Mouse (Mus musculus): ENCODE results near the gene St7. TPM values are rescaled to one million over a fixed set of nuclear protein-coding genes. Genes with fewer than 3 reads are reported as not detected.

Gene St7
- polyA plus RNA-seq, 1 experiment from 2014 or later, result 25.0 TPM

GRCm38 (mm10) chr6:17876670-17877179 is 184.0 kb downstream of the St7 start:
- Histone ChIP-seq H3K27me3 (replicated peaks; ENCODE audit: control insufficient read depth, insufficient read depth, low read length) (no peaks in the 10 kb centered on the region), H3K4me1 (ENCODE audit: control insufficient read depth, insufficient read depth, low read length) (0 out of 2 replicates have a peak, but pooled peaks cover 9% of the 10 kb centered on the region), H3K9me3 (ENCODE audit: control insufficient read depth, low read length) (no peaks in the 10 kb centered on the region), H3K9ac (ENCODE audit: low read depth, low read length) (no peak overlapping the region), H3K4me2 (ENCODE audit: low read depth, low read length) (no peak overlapping the region), H3K27ac (replicated peaks; ENCODE audit: low read depth, low read length) (no peak overlapping the region), H3K4me3 (ENCODE audit: low read depth, low read length) (no peak overlapping the region), H3K36me3 (ENCODE audit: control insufficient read depth, insufficient read depth, low read length) (no peaks in the 10 kb centered on the region)
- DNase-seq (ENCODE audit: low spot score), result no peak
- WGBS, result 50% methylated on average over 7 of the region's 7 CpGs
- ATAC-seq (ENCODE audit: low read depth), result no peak

- H3K27ac ChIP-seq (replicated peaks; ENCODE audit: low read depth, low read length), result no peak overlapping the region
- no peak overlapping the region for H3K4me2 ChIP-seq (ENCODE audit: low read depth, low read length)
- H3K27me3 ChIP-seq (replicated peaks; ENCODE audit: control insufficient read depth, insufficient read depth, low read length), result no peaks in the 10 kb centered on the region
- H3K9me3 ChIP-seq (ENCODE audit: control insufficient read depth, low read length), result no peaks in the 10 kb centered on the region
- DNase-seq (ENCODE audit: low spot score) (no peak), ATAC-seq (ENCODE audit: low read depth) (no peak)
- H3K36me3 ChIP-seq (ENCODE audit: control insufficient read depth, insufficient read depth, low read length), result peaks cover 6% of the 10 kb centered on the region; the same call in 1 of the 2 replicates
- no peak overlapping the region for H3K9ac ChIP-seq (ENCODE audit: low read depth, low read length)
- no peak overlapping the region for H3K4me3 ChIP-seq (ENCODE audit: low read depth, low read length)
- no peaks in the 10 kb centered on the region for H3K4me1 ChIP-seq (ENCODE audit: control insufficient read depth, insufficient read depth, low read length)
Observed at GRCm38 (mm10) chr6:17882943-17883342, 190.2 kb downstream of the St7 start.

- H3K4me3 ChIP-seq (ENCODE audit: low read depth, low read length), result no peak overlapping the region
- no peak overlapping the region for H3K27ac ChIP-seq (replicated peaks; ENCODE audit: low read depth, low read length)
- no peaks in the 10 kb centered on the region for H3K27me3 ChIP-seq (replicated peaks; ENCODE audit: control insufficient read depth, insufficient read depth, low read length)
- peaks cover 6% of the 10 kb centered on the region; the same call in 1 of the 2 replicates for H3K36me3 ChIP-seq (ENCODE audit: control insufficient read depth, insufficient read depth, low read length)
- WGBS, result 88% methylated on average over 6 of the region's 6 CpGs
- no peak overlapping the region for H3K4me2 ChIP-seq (ENCODE audit: low read depth, low read length)
- no peak overlapping the region for H3K9ac ChIP-seq (ENCODE audit: low read depth, low read length)
- DNase-seq (ENCODE audit: low spot score), result no peak
- no peaks in the 10 kb centered on the region for H3K4me1 ChIP-seq (ENCODE audit: control insufficient read depth, insufficient read depth, low read length)
- ATAC-seq (ENCODE audit: low read depth), result no peak
- H3K9me3 ChIP-seq (ENCODE audit: control insufficient read depth, low read length), result no peaks in the 10 kb centered on the region
Observed at GRCm38 (mm10) chr6:17887765-17888164, 195.0 kb downstream of the St7 start.

- Histone ChIP-seq H3K4me1 (ENCODE audit: control insufficient read depth, insufficient read depth, low read length) (no peaks in the 10 kb centered on the region), H3K4me2 (ENCODE audit: low read depth, low read length) (no peak overlapping the region), H3K4me3 (ENCODE audit: low read depth, low read length) (no peak overlapping the region), H3K9me3 (ENCODE audit: control insufficient read depth, low read length) (no peaks in the 10 kb centered on the region), H3K9ac (ENCODE audit: low read depth, low read length) (no peak overlapping the region), H3K27ac (replicated peaks; ENCODE audit: low read depth, low read length) (no peak overlapping the region), H3K36me3 (ENCODE audit: control insufficient read depth, insufficient read depth, low read length) (no peaks in the 10 kb centered on the region), H3K27me3 (replicated peaks; ENCODE audit: control insufficient read depth, insufficient read depth, low read length) (no peaks in the 10 kb centered on the region)
- 90% methylated on average over 3 of the region's 3 CpGs for WGBS
- DNase-seq (ENCODE audit: low spot score) (no peak), ATAC-seq (ENCODE audit: low read depth) (no peak)
Observed at GRCm38 (mm10) chr6:17895562-17895961, 202.8 kb downstream of the St7 start.

- no peaks in the 10 kb centered on the region for H3K4me1 ChIP-seq (ENCODE audit: control insufficient read depth, insufficient read depth, low read length)
- ATAC-seq (ENCODE audit: low read depth) (no peak), DNase-seq (ENCODE audit: low spot score) (no peak)
- H3K4me3 ChIP-seq (ENCODE audit: low read depth, low read length), result no peak overlapping the region
- H3K4me2 ChIP-seq (ENCODE audit: low read depth, low read length), result no peak overlapping the region
- 73% methylated on average over 1 of the region's 1 CpGs for WGBS
- no peaks in the 10 kb centered on the region for H3K36me3 ChIP-seq (ENCODE audit: control insufficient read depth, insufficient read depth, low read length)
- H3K9me3 ChIP-seq (ENCODE audit: control insufficient read depth, low read length), result no peaks in the 10 kb centered on the region
- H3K27me3 ChIP-seq (replicated peaks; ENCODE audit: control insufficient read depth, insufficient read depth, low read length), result no peaks in the 10 kb centered on the region
- H3K27ac ChIP-seq (replicated peaks; ENCODE audit: low read depth, low read length), result no peak overlapping the region
- H3K9ac ChIP-seq (ENCODE audit: low read depth, low read length), result no peak overlapping the region
Observed at GRCm38 (mm10) chr6:17898539-17898938, 205.8 kb downstream of the St7 start.

- H3K27me3 ChIP-seq (replicated peaks; ENCODE audit: control insufficient read depth, insufficient read depth, low read length), result no peaks in the 10 kb centered on the region
- ATAC-seq (ENCODE audit: low read depth) (no peak), DNase-seq (ENCODE audit: low spot score) (no peak)
- 81% methylated on average over 3 of the region's 3 CpGs for WGBS
- no peaks in the 10 kb centered on the region for H3K36me3 ChIP-seq (ENCODE audit: control insufficient read depth, insufficient read depth, low read length)
- peaks cover 10% of the 10 kb centered on the region for H3K4me1 ChIP-seq (ENCODE audit: control insufficient read depth, insufficient read depth, low read length)
- no peak overlapping the region for H3K27ac ChIP-seq (replicated peaks; ENCODE audit: low read depth, low read length)
- H3K9ac ChIP-seq (ENCODE audit: low read depth, low read length), result no peak overlapping the region
- no peaks in the 10 kb centered on the region for H3K9me3 ChIP-seq (ENCODE audit: control insufficient read depth, low read length)
- no peak overlapping the region for H3K4me3 ChIP-seq (ENCODE audit: low read depth, low read length)
- no peak overlapping the region for H3K4me2 ChIP-seq (ENCODE audit: low read depth, low read length)
Observed at GRCm38 (mm10) chr6:17903355-17903754, 210.6 kb downstream of the St7 start.

- Histone ChIP-seq H3K4me2 (ENCODE audit: low read depth, low read length) (no peak overlapping the region), H3K4me1 (ENCODE audit: control insufficient read depth, insufficient read depth, low read length) (peaks cover 10% of the 10 kb centered on the region), H3K36me3 (ENCODE audit: control insufficient read depth, insufficient read depth, low read length) (peaks cover 3% of the 10 kb centered on the region; the same call in 1 of the 2 replicates), H3K9me3 (ENCODE audit: control insufficient read depth, low read length) (no peaks in the 10 kb centered on the region), H3K4me3 (ENCODE audit: low read depth, low read length) (no peak overlapping the region), H3K27me3 (replicated peaks; ENCODE audit: control insufficient read depth, insufficient read depth, low read length) (no peaks in the 10 kb centered on the region), H3K9ac (ENCODE audit: low read depth, low read length) (no peak overlapping the region), H3K27ac (replicated peaks; ENCODE audit: low read depth, low read length) (no peak overlapping the region)
- no peak for DNase-seq (ENCODE audit: low spot score)
- no peak for ATAC-seq (ENCODE audit: low read depth)
- WGBS, result 62% methylated on average over 3 of the region's 3 CpGs
Observed at GRCm38 (mm10) chr6:17905776-17906175, 213.0 kb downstream of the St7 start.

- no peaks in the 10 kb centered on the region for H3K27me3 ChIP-seq (replicated peaks; ENCODE audit: control insufficient read depth, insufficient read depth, low read length)
- no peak overlapping the region for H3K27ac ChIP-seq (replicated peaks; ENCODE audit: low read depth, low read length)
- H3K36me3 ChIP-seq (ENCODE audit: control insufficient read depth, insufficient read depth, low read length), result peaks cover 3% of the 10 kb centered on the region; the same call in 1 of the 2 replicates
- no peak overlapping the region for H3K4me2 ChIP-seq (ENCODE audit: low read depth, low read length)
- ATAC-seq (ENCODE audit: low read depth) (no peak), DNase-seq (ENCODE audit: low spot score) (peak; percentile 41)
- peaks cover 10% of the 10 kb centered on the region for H3K4me1 ChIP-seq (ENCODE audit: control insufficient read depth, insufficient read depth, low read length)
- H3K4me3 ChIP-seq (ENCODE audit: low read depth, low read length), result no peak overlapping the region
- 37% methylated on average over 6 of the region's 6 CpGs for WGBS
- no peak overlapping the region for H3K9ac ChIP-seq (ENCODE audit: low read depth, low read length)
- H3K9me3 ChIP-seq (ENCODE audit: control insufficient read depth, low read length), result no peaks in the 10 kb centered on the region
Observed at GRCm38 (mm10) chr6:17906289-17906688, 213.6 kb downstream of the St7 start.

GRCm38 (mm10) chr6:17912312-17912711 is 219.6 kb downstream of the St7 start:
- no peak for DNase-seq (ENCODE audit: low spot score)
- no peak overlapping the region for H3K9ac ChIP-seq (ENCODE audit: low read depth, low read length)
- H3K36me3 ChIP-seq (ENCODE audit: control insufficient read depth, insufficient read depth, low read length), result peaks cover 3% of the 10 kb centered on the region; the same call in 1 of the 2 replicates
- H3K27ac ChIP-seq (replicated peaks; ENCODE audit: low read depth, low read length), result no peak overlapping the region
- H3K4me3 ChIP-seq (ENCODE audit: low read depth, low read length), result no peak overlapping the region
- ATAC-seq (ENCODE audit: low read depth), result no peak
- no peaks in the 10 kb centered on the region for H3K9me3 ChIP-seq (ENCODE audit: control insufficient read depth, low read length)
- 76% methylated on average over 6 of the region's 6 CpGs for WGBS
- no peak overlapping the region for H3K4me2 ChIP-seq (ENCODE audit: low read depth, low read length)
- H3K4me1 ChIP-seq (ENCODE audit: control insufficient read depth, insufficient read depth, low read length), result no peaks in the 10 kb centered on the region
- no peaks in the 10 kb centered on the region for H3K27me3 ChIP-seq (replicated peaks; ENCODE audit: control insufficient read depth, insufficient read depth, low read length)

Measured in embryonic facial prominence, embryonic 14.5 days (tissue).